Mouse (Mus musculus): ENCODE results near the gene Setmar. TPM values are rescaled to one million over a fixed set of nuclear protein-coding genes. Genes with fewer than 3 reads are reported as not detected.
A peak's percentile ranks its signal among the peaks of the same experiment; 100 is the strongest.

Gene Setmar
- polyA plus RNA-seq, 1 experiment: 1.3 TPM

DNA sequence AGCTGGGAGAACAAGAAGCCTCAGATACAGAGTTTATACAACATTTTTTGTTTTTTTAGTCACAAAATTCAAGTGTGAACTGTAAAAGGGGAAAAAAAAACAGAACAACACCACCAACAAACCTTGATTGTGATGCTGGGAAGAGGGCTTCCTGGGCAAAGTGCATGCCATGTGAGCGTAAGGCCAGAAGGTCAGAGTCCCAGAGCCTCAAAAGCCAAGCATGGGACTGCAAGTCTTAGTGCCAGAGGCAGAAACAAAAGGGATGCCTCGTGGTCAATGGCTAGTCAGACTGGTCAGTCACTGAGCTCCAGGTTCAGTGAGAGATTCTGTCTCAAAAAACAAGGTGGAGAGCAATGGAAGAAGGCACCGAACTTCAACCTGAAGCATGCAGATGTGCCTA is 27.8 kb downstream of the Setmar start:
- H3K27ac ChIP-seq (ENCODE audit: insufficient read depth, low read length): no peak overlapping the region
- no peak overlapping the region for H3K4me3 ChIP-seq (ENCODE audit: extremely low read depth, insufficient read depth, insufficient read length)
- no peaks in the 10 kb centered on the region for H3K27me3 ChIP-seq (ENCODE audit: control insufficient read depth, insufficient read depth, low read length)
- TF ChIP-seq CTCF (IDR thresholded peaks at IDR 0.05; ENCODE audit: extremely low read depth, insufficient read depth, insufficient read length, insufficient replicate concordance) (no peak), POLR2A (IDR thresholded peaks at IDR 0.05; ENCODE audit: low read depth, low read length) (no peak)
- H3K4me1 ChIP-seq (ENCODE audit: control insufficient read depth, insufficient read depth, insufficient read length): no peaks in the 10 kb centered on the region
- H3K36me3 ChIP-seq (ENCODE audit: control insufficient read depth, insufficient read depth, low read length): no peaks in the 10 kb centered on the region
- 80% methylated on average over 3 of the region's 3 CpGs for WGBS
- no peak for DNase-seq (ENCODE audit: low read depth in 1 of 2, low spot score in 2 of 2)

GRCm38 (mm10) chr6:108093449-108093848 is 28.6 kb downstream of the Setmar start:
- H3K27me3 ChIP-seq (ENCODE audit: control insufficient read depth, insufficient read depth, low read length): no peaks in the 10 kb centered on the region
- no peaks in the 10 kb centered on the region for H3K36me3 ChIP-seq (ENCODE audit: control insufficient read depth, insufficient read depth, low read length)
- WGBS: 85% methylated on average over 3 of the region's 3 CpGs
- no peak overlapping the region for H3K4me3 ChIP-seq (ENCODE audit: extremely low read depth, insufficient read depth, insufficient read length)
- no peak for DNase-seq (ENCODE audit: low read depth in 1 of 2, low spot score in 2 of 2)
- no peaks in the 10 kb centered on the region for H3K4me1 ChIP-seq (ENCODE audit: control insufficient read depth, insufficient read depth, insufficient read length)
- no peak overlapping the region for H3K27ac ChIP-seq (ENCODE audit: insufficient read depth, low read length)
- TF ChIP-seq POLR2A (IDR thresholded peaks at IDR 0.05; ENCODE audit: low read depth, low read length): no peak
- no peak for TF ChIP-seq CTCF (IDR thresholded peaks at IDR 0.05; ENCODE audit: extremely low read depth, insufficient read depth, insufficient read length, insufficient replicate concordance)

GRCm38 (mm10) chr6:108095445-108095844 is 30.6 kb downstream of the Setmar start:
- TF ChIP-seq CTCF (IDR thresholded peaks at IDR 0.05; ENCODE audit: extremely low read depth, insufficient read depth, insufficient read length, insufficient replicate concordance): no peak
- TF ChIP-seq POLR2A (IDR thresholded peaks at IDR 0.05; ENCODE audit: low read depth, low read length): no peak
- Histone ChIP-seq H3K27ac (ENCODE audit: insufficient read depth, low read length) (no peak overlapping the region), H3K4me1 (ENCODE audit: control insufficient read depth, insufficient read depth, insufficient read length) (no peaks in the 10 kb centered on the region), H3K27me3 (ENCODE audit: control insufficient read depth, insufficient read depth, low read length) (no peaks in the 10 kb centered on the region), H3K4me3 (ENCODE audit: extremely low read depth, insufficient read depth, insufficient read length) (no peak overlapping the region), H3K36me3 (ENCODE audit: control insufficient read depth, insufficient read depth, low read length) (no peaks in the 10 kb centered on the region)
- 90% methylated on average over 5 of the region's 5 CpGs for WGBS
- DNase-seq (ENCODE audit: low read depth in 1 of 2, low spot score in 2 of 2): no peak

DNA sequence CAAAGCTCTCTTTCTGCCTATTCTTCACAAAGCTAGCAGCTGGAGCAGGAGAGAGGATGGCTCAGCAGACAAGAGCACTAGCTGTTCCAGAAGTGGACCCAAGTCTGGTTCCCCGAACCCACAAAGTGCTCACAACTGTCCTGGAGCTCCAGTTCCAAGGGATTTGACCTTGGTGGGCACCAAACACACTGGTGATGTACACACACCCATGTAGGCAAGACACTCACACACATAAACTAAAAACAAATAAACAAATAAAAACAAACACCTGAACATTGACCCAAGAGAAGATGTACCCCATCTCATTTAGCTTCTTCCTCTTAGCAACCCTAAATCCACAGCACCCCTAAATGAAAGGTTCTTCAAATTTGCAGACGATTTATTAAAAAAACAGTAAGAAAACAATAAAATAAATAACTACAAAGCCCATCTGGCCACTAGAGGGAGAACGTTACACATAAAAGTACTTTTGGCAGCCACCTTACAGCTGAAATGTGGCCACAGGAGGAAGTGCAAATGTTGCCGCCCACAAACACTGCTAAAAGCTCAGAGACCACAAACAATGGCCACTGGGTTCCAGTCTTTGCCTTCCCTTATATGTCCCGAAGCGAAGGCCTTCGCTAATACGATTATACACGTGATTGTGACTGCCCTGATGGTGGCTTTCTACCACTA is 33.5 kb downstream of the Setmar start:
- no peaks in the 10 kb centered on the region for H3K4me1 ChIP-seq (ENCODE audit: control insufficient read depth, insufficient read depth, insufficient read length)
- peak; percentile 49 to 68 for DNase-seq (ENCODE audit: low read depth in 1 of 2, low spot score in 2 of 2)
- peak; percentile 51; the same call in 1 of the 2 replicates for TF ChIP-seq CTCF (IDR thresholded peaks at IDR 0.05; ENCODE audit: extremely low read depth, insufficient read depth, insufficient read length, insufficient replicate concordance)
- no peak for TF ChIP-seq POLR2A (IDR thresholded peaks at IDR 0.05; ENCODE audit: low read depth, low read length)
- H3K36me3 ChIP-seq (ENCODE audit: control insufficient read depth, insufficient read depth, low read length): no peaks in the 10 kb centered on the region
- no peaks in the 10 kb centered on the region for H3K27me3 ChIP-seq (ENCODE audit: control insufficient read depth, insufficient read depth, low read length)
- H3K4me3 ChIP-seq (ENCODE audit: extremely low read depth, insufficient read depth, insufficient read length): no peak overlapping the region
- 7% methylated on average over 9 of the region's 9 CpGs for WGBS
- H3K27ac ChIP-seq (ENCODE audit: insufficient read depth, low read length): no peak overlapping the region

DNA sequence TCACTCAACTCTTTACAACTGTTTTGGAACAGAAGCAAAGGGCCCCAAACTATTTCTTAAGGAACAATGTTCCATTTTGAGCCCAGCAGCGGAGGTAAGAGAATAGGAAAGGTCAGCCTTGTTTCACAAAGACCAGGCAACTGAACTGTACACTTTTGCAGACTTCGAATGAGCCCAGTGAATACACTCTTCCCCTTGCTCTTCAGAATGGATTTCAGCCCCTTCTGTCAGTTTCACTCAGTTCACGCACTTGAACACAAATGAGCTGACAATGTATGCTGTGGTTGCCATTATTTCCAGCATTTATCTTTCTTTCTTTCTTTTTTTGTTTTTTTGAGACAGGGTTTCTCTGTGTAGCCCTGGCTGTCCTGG is 34.0 kb downstream of the Setmar start:
- no peak overlapping the region for H3K4me3 ChIP-seq (ENCODE audit: extremely low read depth, insufficient read depth, insufficient read length)
- H3K4me1 ChIP-seq (ENCODE audit: control insufficient read depth, insufficient read depth, insufficient read length): no peaks in the 10 kb centered on the region
- H3K27ac ChIP-seq (ENCODE audit: insufficient read depth, low read length): no peak overlapping the region
- no peaks in the 10 kb centered on the region for H3K36me3 ChIP-seq (ENCODE audit: control insufficient read depth, insufficient read depth, low read length)
- 84% methylated on average over 3 of the region's 3 CpGs for WGBS
- TF ChIP-seq CTCF (IDR thresholded peaks at IDR 0.05; ENCODE audit: extremely low read depth, insufficient read depth, insufficient read length, insufficient replicate concordance) (no peak), POLR2A (IDR thresholded peaks at IDR 0.05; ENCODE audit: low read depth, low read length) (no peak)
- no peak for DNase-seq (ENCODE audit: low read depth in 1 of 2, low spot score in 2 of 2)
- no peaks in the 10 kb centered on the region for H3K27me3 ChIP-seq (ENCODE audit: control insufficient read depth, insufficient read depth, low read length)

DNA sequence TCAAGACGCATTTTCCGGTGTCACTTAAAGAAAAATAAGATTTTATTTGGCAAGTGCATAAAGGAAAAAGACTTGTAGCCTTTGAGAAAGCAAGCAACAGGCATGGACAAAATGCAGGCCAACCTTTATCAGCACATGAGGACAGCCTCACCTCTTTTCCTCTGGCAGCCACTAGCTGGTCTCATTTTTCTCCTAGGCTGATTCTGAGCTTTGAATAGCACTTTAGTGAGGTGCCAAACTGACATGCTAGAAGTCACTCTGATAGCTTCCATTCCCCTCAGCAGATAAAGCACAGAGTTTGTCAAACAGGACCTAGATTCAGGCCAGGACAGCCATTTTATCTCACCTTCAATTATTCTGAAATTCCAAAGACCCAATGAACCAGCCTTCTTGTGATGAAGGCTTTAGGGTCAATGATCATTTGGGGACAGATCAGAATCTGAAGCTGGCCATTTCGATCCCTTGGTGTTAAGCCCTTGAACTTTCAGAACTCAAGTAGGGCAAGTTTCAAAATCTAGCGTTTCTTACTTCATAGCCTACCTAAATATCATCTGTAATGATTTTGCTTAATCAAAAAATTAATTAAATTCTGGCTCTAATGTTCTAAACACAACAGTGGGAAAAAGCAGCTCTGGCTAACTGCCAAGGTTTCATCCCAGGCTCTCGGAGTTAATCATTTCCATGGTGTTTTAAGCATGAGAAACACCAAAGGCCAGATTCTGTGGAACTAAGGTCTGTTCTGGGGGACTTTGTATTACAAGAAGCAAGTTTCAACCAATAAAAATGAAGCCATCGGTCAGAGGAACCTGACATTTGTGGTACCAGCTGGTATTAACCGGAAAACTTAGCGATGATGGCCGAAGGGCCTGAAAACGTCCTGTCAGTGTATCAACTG is 37.3 kb downstream of the Setmar start:
- DNase-seq (ENCODE audit: low read depth in 1 of 2, low spot score in 2 of 2): no peak
- Histone ChIP-seq H3K4me3 (ENCODE audit: extremely low read depth, insufficient read depth, insufficient read length) (no peak overlapping the region), H3K27ac (ENCODE audit: insufficient read depth, low read length) (no peak overlapping the region), H3K36me3 (ENCODE audit: control insufficient read depth, insufficient read depth, low read length) (no peaks in the 10 kb centered on the region), H3K4me1 (ENCODE audit: control insufficient read depth, insufficient read depth, insufficient read length) (no peaks in the 10 kb centered on the region), H3K27me3 (ENCODE audit: control insufficient read depth, insufficient read depth, low read length) (no peaks in the 10 kb centered on the region)
- WGBS: 92% methylated on average over 10 of the region's 10 CpGs
- TF ChIP-seq POLR2A (IDR thresholded peaks at IDR 0.05; ENCODE audit: low read depth, low read length): no peak
- TF ChIP-seq CTCF (IDR thresholded peaks at IDR 0.05; ENCODE audit: extremely low read depth, insufficient read depth, insufficient read length, insufficient replicate concordance): no peak

GRCm38 (mm10) chr6:108107376-108107775 is 42.5 kb downstream of the Setmar start:
- Histone ChIP-seq H3K27ac (ENCODE audit: insufficient read depth, low read length) (no peak overlapping the region), H3K36me3 (ENCODE audit: control insufficient read depth, insufficient read depth, low read length) (peaks cover 6% of the 10 kb centered on the region), H3K4me1 (ENCODE audit: control insufficient read depth, insufficient read depth, insufficient read length) (no peaks in the 10 kb centered on the region), H3K27me3 (ENCODE audit: control insufficient read depth, insufficient read depth, low read length) (no peaks in the 10 kb centered on the region), H3K4me3 (ENCODE audit: extremely low read depth, insufficient read depth, insufficient read length) (no peak overlapping the region)
- DNase-seq (ENCODE audit: low read depth in 1 of 2, low spot score in 2 of 2): no peak
- TF ChIP-seq CTCF (IDR thresholded peaks at IDR 0.05; ENCODE audit: extremely low read depth, insufficient read depth, insufficient read length, insufficient replicate concordance) (no peak), POLR2A (IDR thresholded peaks at IDR 0.05; ENCODE audit: low read depth, low read length) (no peak)
